Mouse (Mus musculus) hindlimb bud, embryonic 11.5 days (tissue): ENCODE measurements around the gene Slc41a3.

Source experiments
- DNase-seq: peaks from one replicate; pipeline ENCODE4 v3.0.0-alpha.2; 2012; ENCODE audit warnings: low read depth, low spot score; ENCODE audit errors: extremely low spot score

Gene Slc41a3

GRCm38 (mm10) chr6:90678759-90679158, 74.2 kb downstream of the Slc41a3 start:
- no peak for DNase-seq

- DNase-seq = no peak
Observed at GRCm38 (mm10) chr6:90680401-90680800, 75.9 kb downstream of the Slc41a3 start.

GRCm38 (mm10) chr6:90683831-90684532, 79.5 kb downstream of the Slc41a3 start:
- DNase-seq = no peak

- no peak for DNase-seq
Observed at GRCm38 (mm10) chr6:90686812-90687211, 82.3 kb downstream of the Slc41a3 start.

GRCm38 (mm10) chr6:90688003-90688402, 83.5 kb downstream of the Slc41a3 start:
- DNase-seq = no peak

- no peak for DNase-seq
Observed at GRCm38 (mm10) chr6:90688742-90689141, 84.2 kb downstream of the Slc41a3 start.

- DNase-seq = no peak
Observed at GRCm38 (mm10) chr6:90689500-90689899, 85.0 kb downstream of the Slc41a3 start.

GRCm38 (mm10) chr6:90691935-90692334, 87.4 kb downstream of the Slc41a3 start:
- DNase-seq = no peak

- no peak for DNase-seq
Observed at GRCm38 (mm10) chr6:90692404-90692803, 87.9 kb downstream of the Slc41a3 start.

- no peak for DNase-seq
Observed at GRCm38 (mm10) chr6:90695754-90696153, 91.2 kb downstream of the Slc41a3 start.
